Mouse (Mus musculus): ENCODE data around the gene Rpl36.

GRCm38 (mm10) chr17:56651801-56652200 is 38.6 kb downstream of the Rpl36 start:
- no peak for TF ChIP-seq POLR2A (IDR thresholded peaks at IDR 0.05; ENCODE audit: borderline replicate concordance, extremely low read depth, low read depth, low read length)
- TF ChIP-seq CTCF (IDR thresholded peaks at IDR 0.05; ENCODE audit: insufficient read depth, low read length): no peak
